Mouse (Mus musculus) kidney, adult 2 months (tissue): ENCODE results near the gene Scarb1. TPM values are rescaled to one million over a fixed set of nuclear protein-coding genes. Genes with fewer than 3 reads are reported as not detected.

Experiments used
- DNase-seq: peaks from one replicate; pipeline ENCODE4 v3.0.0; 2021
- H3K27ac ChIP-seq: fragments of 200-500 bp; 2 replicates; pipeline ENCODE4 v1.5.1; 2012; ENCODE audit warnings: low read depth, low read length, control low read depth, inconsistent platforms; ENCODE audit not compliant: insufficient read depth
- H3K27me3 ChIP-seq: fragments of 200-500 bp; replicated peaks from 2 replicates; pipeline ENCODE4 v1.6.1; 2012; ENCODE audit warnings: mild to moderate bottlenecking, moderate library complexity, low read length, inconsistent platforms; ENCODE audit not compliant: control insufficient read depth, insufficient read depth
- H3K36me3 ChIP-seq: fragments of 200-500 bp; 2 replicates; pipeline ENCODE4 v1.6.1; 2012; ENCODE audit warnings: mild to moderate bottlenecking, moderate library complexity, low read length, inconsistent platforms; ENCODE audit not compliant: control insufficient read depth, insufficient read depth
- H3K4me1 ChIP-seq: fragments of 200-500 bp; 2 replicates; pipeline ENCODE4 v1.6.1; 2011; ENCODE audit warnings: low read length; ENCODE audit not compliant: control insufficient read depth, insufficient read depth
- H3K4me3 ChIP-seq: fragments of 200-500 bp; 2 replicates; pipeline ENCODE4 v1.5.1; 2011; ENCODE audit warnings: mild to moderate bottlenecking, low read depth, low read length, control low read depth; ENCODE audit not compliant: insufficient read depth
- CTCF ChIP-seq: fragments of 200-500 bp; conservative IDR thresholded peaks from 2 replicates; pipeline ENCODE4 v1.5.1; 2011; ENCODE audit warnings: low read depth, mild to moderate bottlenecking, control low read depth, low read length, moderate library complexity, mixed read lengths; ENCODE audit not compliant: insufficient read depth, insufficient read length
- POLR2A ChIP-seq: fragments of 200-500 bp; IDR thresholded peaks from one replicate; pipeline ENCODE4 v1.6.1; 2011; ENCODE audit warnings: low read depth, low read length, control low read depth
- WGBS: fragments of 180-500 bp; shearing (Covaris S2); methylation state at CpG from one replicate; pipeline ENCODE4 v1.1.7; 2018; 5-methylcytosine and 5-hydroxymethylcytosine counted together
- polyA plus RNA-seq: library from polyadenylated mRNA; depleted of rRNA; stranded (reverse); fragments of >200 nt; gene quantifications from 2 replicates; pipeline ENCODE4 v1.2.3, GENCODE M21; 2012

Scarb1 gene
- polyA plus RNA-seq, 1 experiment: 35.5 TPM

GRCm38 (mm10) chr5:125331094-125331493, 9.8 kb downstream of the Scarb1 start:
- WGBS: 63% methylated on average over 3 of the region's 3 CpGs
- peak; percentile 65 for DNase-seq
- Histone ChIP-seq H3K27me3 (no peaks in the 10 kb centered on the region), H3K4me1 (peaks cover 6% of the 10 kb centered on the region; the same call in 1 of the 2 replicates), H3K4me3 (no peak overlapping the region), H3K36me3 (no peaks in the 10 kb centered on the region), H3K27ac (peak overlapping the region; percentile 58; the same call in 1 of the 2 replicates)
- TF ChIP-seq POLR2A: no peak

- no peak for DNase-seq
- peak overlapping the region; percentile 11; the same call in 1 of the 2 replicates for H3K27ac ChIP-seq
- H3K4me1 ChIP-seq: peaks cover 6% of the 10 kb centered on the region; the same call in 1 of the 2 replicates
- H3K4me3 ChIP-seq: no peak overlapping the region
- WGBS: 52% methylated on average over 8 of the region's 8 CpGs
- no peaks in the 10 kb centered on the region for H3K36me3 ChIP-seq
- H3K27me3 ChIP-seq: no peaks in the 10 kb centered on the region
- TF ChIP-seq CTCF (no peak), POLR2A (no peak)
These were observed 10.2 kb downstream of the Scarb1 start for GRCm38 (mm10) chr5:125330656-125331055.

GRCm38 (mm10) chr5:125330191-125330590, 10.7 kb downstream of the Scarb1 start:
- Histone ChIP-seq H3K27me3 (no peaks in the 10 kb centered on the region), H3K4me3 (no peak overlapping the region), H3K27ac (0 out of 2 replicates have a peak overlapping the region, but pooled peaks have one; percentile 2), H3K36me3 (no peaks in the 10 kb centered on the region), H3K4me1 (peaks cover 6% of the 10 kb centered on the region; the same call in 1 of the 2 replicates)
- 75% methylated on average over 9 of the region's 9 CpGs for WGBS
- TF ChIP-seq POLR2A (no peak), CTCF (no peak)
- no peak for DNase-seq

GRCm38 (mm10) chr5:125327596-125328385, 13.1 kb downstream of the Scarb1 start:
- H3K4me1 ChIP-seq: peaks cover 3% of the 10 kb centered on the region; the same call in 1 of the 2 replicates
- WGBS: 71% methylated on average over 18 of the region's 18 CpGs
- H3K4me3 ChIP-seq: no peak overlapping the region
- TF ChIP-seq POLR2A (no peak), CTCF (no peak)
- DNase-seq: no peak
- H3K27me3 ChIP-seq: no peaks in the 10 kb centered on the region
- H3K36me3 ChIP-seq: no peaks in the 10 kb centered on the region
- no peak overlapping the region for H3K27ac ChIP-seq

GRCm38 (mm10) chr5:125326351-125326750, 14.5 kb downstream of the Scarb1 start:
- Histone ChIP-seq H3K27ac (no peak overlapping the region), H3K27me3 (no peaks in the 10 kb centered on the region), H3K4me3 (no peak overlapping the region), H3K4me1 (no peaks in the 10 kb centered on the region; the same call in 1 of the 2 replicates), H3K36me3 (no peaks in the 10 kb centered on the region)
- no peak for DNase-seq
- TF ChIP-seq POLR2A (no peak), CTCF (no peak)
- 68% methylated on average over 8 of the region's 8 CpGs for WGBS

GRCm38 (mm10) chr5:125325931-125326330, 15.0 kb downstream of the Scarb1 start:
- 69% methylated on average over 11 of the region's 11 CpGs for WGBS
- H3K4me1 ChIP-seq: no peaks in the 10 kb centered on the region; the same call in 1 of the 2 replicates
- H3K27ac ChIP-seq: no peak overlapping the region
- no peak for TF ChIP-seq CTCF
- TF ChIP-seq POLR2A: no peak
- H3K4me3 ChIP-seq: no peak overlapping the region
- no peaks in the 10 kb centered on the region for H3K36me3 ChIP-seq
- DNase-seq: no peak
- H3K27me3 ChIP-seq: no peaks in the 10 kb centered on the region

GRCm38 (mm10) chr5:125325285-125325684, 15.6 kb downstream of the Scarb1 start:
- DNase-seq: no peak

More at GRCm38 (mm10) chr5:125325285-125325684, 15.6 kb downstream of the Scarb1 start:
- Histone ChIP-seq H3K27me3 (no peaks in the 10 kb centered on the region), H3K36me3 (no peaks in the 10 kb centered on the region), H3K4me1 (no peaks in the 10 kb centered on the region), H3K27ac (no peak overlapping the region), H3K4me3 (no peak overlapping the region)
- TF ChIP-seq CTCF: no peak
- TF ChIP-seq POLR2A: no peak
- 28% methylated on average over 4 of the region's 4 CpGs for WGBS
